Mouse (Mus musculus) thymus, adult 2 months (tissue): ENCODE data around the gene P2rx7.

ENCODE experiments used
- CTCF ChIP-seq: fragments of 200-500 bp; IDR thresholded peaks from 2 replicates; pipeline ENCODE4 v1.5.1; 2012; ENCODE audit warnings: mild to moderate bottlenecking, control low read depth, low read length, moderate library complexity, borderline replicate concordance; ENCODE audit not compliant: control insufficient read depth, poor library complexity, insufficient read depth; ENCODE audit errors: extremely low read depth
- POLR2A ChIP-seq: fragments of 200-500 bp; IDR thresholded peaks from 2 replicates; pipeline ENCODE4 v1.6.1; 2012; ENCODE audit warnings: mild to moderate bottlenecking, low read length, control low read depth, moderate library complexity; ENCODE audit not compliant: control insufficient read depth, poor library complexity, insufficient read depth; ENCODE audit errors: extremely low read depth

GRCm38 (mm10) chr5:122726068-122726467 is 82.4 kb downstream of the P2rx7 start:
- TF ChIP-seq POLR2A (no peak), CTCF (no peak)
